Mouse (Mus musculus) neural tube, embryonic 11.5 days (tissue): Measurements from ENCODE around the gene Nr5a2. TPM values are rescaled to one million over a fixed set of nuclear protein-coding genes. Genes with fewer than 3 reads are reported as not detected.

ENCODE experiments used
- ATAC-seq: fragments of 200-750 bp; cut with Nextera tagmentation; 2 replicates; pipeline ENCODE4 v1.8.0; 2017; ENCODE audit warnings: moderate number of reproducible peaks, mild to moderate bottlenecking, moderate TSS enrichment, moderate library complexity; ENCODE audit not compliant: insufficient read depth, low FRiP score, low TSS enrichment
- DNase-seq: peaks from one replicate; pipeline ENCODE4 v3.0.0-alpha.2; 2015; ENCODE audit warnings: low spot score
- H3K27ac ChIP-seq: fragments of 300-500 bp; sonication (generic); 2 replicates; pipeline ENCODE4 v1.5.1; 2014; ENCODE audit warnings: low read depth, mild to moderate bottlenecking, low read length
- H3K27me3 ChIP-seq: fragments of 300-500 bp; sonication (generic); 2 replicates; pipeline ENCODE4 v1.6.1; 2014; ENCODE audit warnings: mild to moderate bottlenecking, low read length, mixed read lengths; ENCODE audit not compliant: control insufficient read depth, insufficient read depth
- H3K36me3 ChIP-seq: fragments of 300-500 bp; sonication (generic); 2 replicates; pipeline ENCODE4 v1.6.1; 2014; ENCODE audit warnings: mild to moderate bottlenecking, low read length, moderate library complexity, mixed read lengths; ENCODE audit not compliant: control insufficient read depth, insufficient read depth
- H3K4me1 ChIP-seq: fragments of 300-500 bp; sonication (generic); 2 replicates; pipeline ENCODE4 v1.6.1; 2014; ENCODE audit warnings: low read length, mixed read lengths; ENCODE audit not compliant: control insufficient read depth, insufficient read depth
- H3K4me2 ChIP-seq: fragments of 300-500 bp; sonication (generic); 2 replicates; pipeline ENCODE4 v1.6.1; 2014; ENCODE audit warnings: low read depth, mild to moderate bottlenecking, moderate library complexity
- H3K4me3 ChIP-seq: fragments of 300-500 bp; sonication (generic); 2 replicates; pipeline ENCODE4 v1.5.1; 2014; ENCODE audit warnings: low read depth, low read length
- H3K9ac ChIP-seq: fragments of 300-500 bp; sonication (generic); 2 replicates; pipeline ENCODE4 v1.6.1; 2014; ENCODE audit warnings: mild to moderate bottlenecking, low read length
- H3K9me3 ChIP-seq: fragments of 300-500 bp; sonication (generic); 2 replicates; pipeline ENCODE4 v1.6.1; 2016; ENCODE audit warnings: low read length; ENCODE audit not compliant: control insufficient read depth
- WGBS: fragments of 180-500 bp; shearing (Covaris S2); extraction: QIAGEN DNeasy Blood & Tissue Kit; methylation state at CpG from one replicate; pipeline ENCODE4 v1.1.7; 2014; 5-methylcytosine and 5-hydroxymethylcytosine counted together
- polyA plus RNA-seq: library from polyadenylated mRNA; unstranded; fragments of >200 nt; fragmentation: Nextera tagmentation; extraction: Ambion mirVana; gene quantifications from 2 replicates; pipeline ENCODE4 v1.2.1, GENCODE M21; 2014

Gene Nr5a2
- 0.57 and 0.76 TPM in 2 replicates for polyA plus RNA-seq

GRCm38 (mm10) chr1:136960428-136961012, at the start of gene Nr5a2:
Nr5a2 (minus strand) TSS chr1:136960448.
- Histone ChIP-seq H3K4me1 (peaks cover 4% of the 10 kb centered on the region; the same call in 1 of the 2 replicates), H3K9ac (no peak within 1 kb of the TSS), H3K4me3 (no peak within 1 kb of the TSS), H3K9me3 (no peaks in the 10 kb centered on the region), H3K27ac (no peak within 1 kb of the TSS), H3K27me3 (peaks cover 3% of the 10 kb centered on the region; the same call in 1 of the 2 replicates), H3K36me3 (no peaks in the 10 kb centered on the region), H3K4me2 (no peak within 1 kb of the TSS)
- DNase-seq (no peak), ATAC-seq (no peak)
- WGBS = 66% methylated on average over 4 of the region's 4 CpGs

- H3K36me3 ChIP-seq = no peaks in the 10 kb centered on the region
- no peak overlapping the region for H3K27ac ChIP-seq
- no peak overlapping the region for H3K9ac ChIP-seq
- ATAC-seq (no peak), DNase-seq (no peak)
- WGBS = 71% methylated on average over 6 of the region's 6 CpGs
- H3K27me3 ChIP-seq = no peaks in the 10 kb centered on the region
- no peaks in the 10 kb centered on the region for H3K4me1 ChIP-seq
- no peak overlapping the region for H3K4me3 ChIP-seq
- H3K9me3 ChIP-seq = no peaks in the 10 kb centered on the region
- no peak overlapping the region for H3K4me2 ChIP-seq
Observed at GRCm38 (mm10) chr1:137008726-137009239, 48.5 kb upstream of the Nr5a2 start.

- no peaks in the 10 kb centered on the region for H3K4me1 ChIP-seq
- 100% methylated on average over 1 of the region's 1 CpGs for WGBS
- no peaks in the 10 kb centered on the region for H3K27me3 ChIP-seq
- H3K9me3 ChIP-seq = no peaks in the 10 kb centered on the region
- H3K4me3 ChIP-seq = no peak overlapping the region
- no peak overlapping the region for H3K9ac ChIP-seq
- no peak overlapping the region for H3K27ac ChIP-seq
- no peak overlapping the region for H3K4me2 ChIP-seq
- no peaks in the 10 kb centered on the region for H3K36me3 ChIP-seq
- ATAC-seq (no peak), DNase-seq (no peak)
Observed at GRCm38 (mm10) chr1:137003816-137004215, 43.6 kb upstream of the Nr5a2 start.

GRCm38 (mm10) chr1:137003144-137003543, 42.9 kb upstream of the Nr5a2 start:
- Histone ChIP-seq H3K9ac (no peak overlapping the region), H3K4me2 (no peak overlapping the region), H3K4me1 (no peaks in the 10 kb centered on the region), H3K27ac (no peak overlapping the region), H3K36me3 (no peaks in the 10 kb centered on the region), H3K9me3 (no peaks in the 10 kb centered on the region), H3K27me3 (no peaks in the 10 kb centered on the region), H3K4me3 (no peak overlapping the region)
- ATAC-seq = no peak
- WGBS = 93% methylated on average over 1 of the region's 1 CpGs
- DNase-seq = no peak

- Histone ChIP-seq H3K4me1 (no peaks in the 10 kb centered on the region), H3K9me3 (no peaks in the 10 kb centered on the region), H3K4me2 (no peak overlapping the region), H3K4me3 (no peak overlapping the region), H3K36me3 (no peaks in the 10 kb centered on the region), H3K9ac (no peak overlapping the region), H3K27me3 (no peaks in the 10 kb centered on the region), H3K27ac (no peak overlapping the region)
- DNase-seq = no peak
- 50% methylated on average over 8 of the region's 8 CpGs for WGBS
- no peak for ATAC-seq
Observed at GRCm38 (mm10) chr1:136991762-136992352, 31.6 kb upstream of the Nr5a2 start.

- no peak overlapping the region for H3K27ac ChIP-seq
- WGBS = 87% methylated on average over 5 of the region's 5 CpGs
- H3K4me1 ChIP-seq = no peaks in the 10 kb centered on the region
- H3K4me3 ChIP-seq = no peak overlapping the region
- H3K9me3 ChIP-seq = no peaks in the 10 kb centered on the region
- no peaks in the 10 kb centered on the region for H3K36me3 ChIP-seq
- H3K9ac ChIP-seq = no peak overlapping the region
- no peak for DNase-seq
- no peaks in the 10 kb centered on the region for H3K27me3 ChIP-seq
- H3K4me2 ChIP-seq = no peak overlapping the region
- ATAC-seq = no peak
Observed at GRCm38 (mm10) chr1:136980253-136980893, 20.1 kb upstream of the Nr5a2 start.

GRCm38 (mm10) chr1:136977867-136978266, 17.6 kb upstream of the Nr5a2 start:
- no peak for DNase-seq
- no peak overlapping the region for H3K4me3 ChIP-seq

GRCm38 (mm10) chr1:136974040-136974439, 13.8 kb upstream of the Nr5a2 start:
- Histone ChIP-seq H3K27me3 (no peaks in the 10 kb centered on the region), H3K27ac (no peak overlapping the region), H3K4me2 (no peak overlapping the region), H3K9me3 (no peaks in the 10 kb centered on the region), H3K9ac (no peak overlapping the region), H3K4me1 (no peaks in the 10 kb centered on the region), H3K36me3 (no peaks in the 10 kb centered on the region), H3K4me3 (no peak overlapping the region)
- WGBS = 89% methylated on average over 3 of the region's 3 CpGs
- ATAC-seq (no peak), DNase-seq (no peak)

More at GRCm38 (mm10) chr1:136977867-136978266, 17.6 kb upstream of the Nr5a2 start:
- Histone ChIP-seq H3K9me3 (no peaks in the 10 kb centered on the region), H3K9ac (no peak overlapping the region), H3K36me3 (no peaks in the 10 kb centered on the region), H3K27me3 (no peaks in the 10 kb centered on the region), H3K27ac (no peak overlapping the region), H3K4me1 (no peaks in the 10 kb centered on the region), H3K4me2 (no peak overlapping the region)
- 79% methylated on average over 3 of the region's 3 CpGs for WGBS
- ATAC-seq = no peak
